Mouse (Mus musculus) lung, postnatal 0 days (tissue): ENCODE measurements around the gene Il10.

Source experiments
- CTCF ChIP-seq: IDR thresholded peaks from 2 replicates; pipeline ENCODE4 v1.5.1; 2016; ENCODE audit warnings: antibody characterized with exemption, mild to moderate bottlenecking
- EP300 ChIP-seq: IDR thresholded peaks from 2 replicates; pipeline ENCODE4 v1.6.1; 2016; ENCODE audit warnings: antibody characterized with exemption, mild to moderate bottlenecking, control low read depth

DNA sequence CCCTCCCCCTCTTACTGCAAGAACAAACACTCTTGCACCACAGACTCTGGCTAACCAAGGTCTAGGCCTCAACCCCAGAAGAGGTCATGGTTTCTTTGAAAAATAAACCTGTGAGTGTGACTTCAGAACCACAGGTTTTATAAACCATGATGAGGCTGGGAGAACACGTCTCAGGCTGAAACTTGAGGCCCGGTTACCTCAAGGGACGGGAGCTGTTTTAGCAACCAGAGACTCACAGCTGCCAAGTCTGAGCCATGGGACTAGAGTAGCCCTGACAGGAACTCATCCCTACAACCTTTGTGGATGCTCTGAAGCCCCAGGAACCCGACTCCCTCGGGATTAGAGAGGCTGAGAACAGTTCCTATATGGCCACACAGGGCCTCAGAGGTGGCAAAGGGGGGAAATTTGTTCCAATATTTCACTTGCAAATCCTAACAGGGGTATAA is 29.7 kb downstream of the Il10 start:
- TF ChIP-seq CTCF (no peak), EP300 (no peak)
